Mouse (Mus musculus) heart, embryonic 14.5 days (tissue): ENCODE data around the gene Mpp6. TPM values are rescaled to one million over a fixed set of nuclear protein-coding genes. Genes with fewer than 3 reads are reported as not detected.

Experiments used
- ATAC-seq: fragments of 200-750 bp; cut with Nextera tagmentation; 2 replicates; pipeline ENCODE4 v1.8.0; 2017; ENCODE audit warnings: low read depth, moderate TSS enrichment; ENCODE audit not compliant: insufficient number of reproducible peaks, insufficient read depth, low FRiP score
- H3K27ac ChIP-seq, 2 experiments: fragments of 200-500 bp in 1 of 2; fragments of 300-500 bp in 1 of 2; sonication (generic) in 1 of 2; replicated peaks in 1 of 2; 2 replicates each; pipeline ENCODE4 v1.5.1; 2012 to 2014; ENCODE audit warnings: low read depth in 2 of 2, low read length in 2 of 2, control low read depth in 1 of 2, mild to moderate bottlenecking in 1 of 2, mixed read lengths in 1 of 2; ENCODE audit not compliant: control insufficient read depth in 1 of 2, insufficient read depth in 1 of 2
- H3K27me3 ChIP-seq: fragments of 300-500 bp; sonication (generic); 2 replicates; pipeline ENCODE4 v1.6.1; 2014; ENCODE audit warnings: mild to moderate bottlenecking, low read length, control low read depth; ENCODE audit not compliant: control insufficient read depth, insufficient read depth
- H3K36me3 ChIP-seq: fragments of 300-500 bp; sonication (generic); 2 replicates; pipeline ENCODE4 v1.6.1; 2014; ENCODE audit warnings: mild to moderate bottlenecking, control low read depth, low read length, mixed read lengths; ENCODE audit not compliant: control insufficient read depth, insufficient read depth
- H3K4me1 ChIP-seq, 2 experiments: fragments of 200-500 bp in 1 of 2; fragments of 300-500 bp in 1 of 2; sonication (generic) in 1 of 2; 2 replicates each; pipeline ENCODE4 v1.6.1; 2012 to 2014; ENCODE audit warnings: low read length in 2 of 2, control low read depth in 1 of 2, mixed read lengths in 1 of 2; ENCODE audit not compliant: control insufficient read depth in 2 of 2, insufficient read depth in 2 of 2
- H3K4me2 ChIP-seq: fragments of 300-500 bp; sonication (generic); 2 replicates; pipeline ENCODE4 v1.6.1; 2014; ENCODE audit warnings: mild to moderate bottlenecking, low read length
- H3K4me3 ChIP-seq, 2 experiments: fragments of 200-500 bp in 1 of 2; fragments of 300-500 bp in 1 of 2; sonication (generic) in 1 of 2; 2 replicates each; pipeline ENCODE4 v1.5.1; 2012 to 2014; ENCODE audit warnings: low read length in 2 of 2, mild to moderate bottlenecking in 2 of 2, control low read depth in 1 of 2, low read depth in 1 of 2, moderate library complexity in 1 of 2; ENCODE audit not compliant: control insufficient read depth in 1 of 2, insufficient read depth in 1 of 2
- H3K9ac ChIP-seq: fragments of 300-500 bp; sonication (generic); 2 replicates; pipeline ENCODE4 v1.6.1; 2014; ENCODE audit warnings: mild to moderate bottlenecking, low read length
- H3K9me3 ChIP-seq: fragments of 300-500 bp; sonication (generic); 2 replicates; pipeline ENCODE4 v1.6.1; 2016; ENCODE audit warnings: low read length, control low read depth; ENCODE audit not compliant: control insufficient read depth
- WGBS: fragments of 180-500 bp; shearing (Covaris S2); extraction: QIAGEN DNeasy Blood & Tissue Kit; methylation state at CpG from one replicate; pipeline ENCODE4 v1.1.7; 2014; 5-methylcytosine and 5-hydroxymethylcytosine counted together
- polyA plus RNA-seq: library from polyadenylated mRNA; unstranded; fragments of >200 nt; fragmentation: Nextera tagmentation; extraction: Ambion mirVana; gene quantifications from 2 replicates; pipeline ENCODE4 v1.2.1, GENCODE M21; 2014

Mpp6 gene
- 70.0 and 77.8 TPM in 2 replicates for polyA plus RNA-seq

- Histone ChIP-seq H3K4me2 (peak within 1 kb of the TSS; percentile 91), H3K9ac (peak within 1 kb of the TSS; percentile 87), H3K27ac (peak within 1 kb of the TSS; percentile 58 to 84), H3K9me3 (no peaks in the 10 kb centered on the region), H3K4me1 (peaks cover 3 to 9% of the 10 kb centered on the region in 2 experiments), H3K27me3 (no peaks in the 10 kb centered on the region), H3K36me3 (no peaks in the 10 kb centered on the region), H3K4me3 (peak within 1 kb of the TSS; percentile 74 to 77)
- under 1% methylated on average over 65 of the region's 74 CpGs for WGBS
- ATAC-seq = peak; percentile 93
These were observed at the start of gene Mpp6 for GRCm38 (mm10) chr6:50109757-50110378. Mpp6 (plus strand) TSS chr6:50110241.

GRCm38 (mm10) chr6:50066172-50066571, 43.9 kb upstream of the Mpp6 start:
- 75% methylated on average over 6 of the region's 6 CpGs for WGBS
- ATAC-seq = no peak

GRCm38 (mm10) chr6:50068490-50068889, 41.6 kb upstream of the Mpp6 start:
- no peaks in the 10 kb centered on the region for H3K27me3 ChIP-seq
- no peak for ATAC-seq
- H3K9me3 ChIP-seq = no peaks in the 10 kb centered on the region
- H3K36me3 ChIP-seq = no peaks in the 10 kb centered on the region
- no peak overlapping the region for H3K4me3 ChIP-seq
- no peak overlapping the region for H3K27ac ChIP-seq
- no peak overlapping the region for H3K9ac ChIP-seq
- H3K4me1 ChIP-seq = no peaks in the 10 kb centered on the region
- no peak overlapping the region for H3K4me2 ChIP-seq

More at GRCm38 (mm10) chr6:50066172-50066571, 43.9 kb upstream of the Mpp6 start:
- no peak overlapping the region for H3K27ac ChIP-seq
- H3K9ac ChIP-seq = no peak overlapping the region
- H3K9me3 ChIP-seq = no peaks in the 10 kb centered on the region
- H3K4me1 ChIP-seq = no peaks in the 10 kb centered on the region
- H3K27me3 ChIP-seq = no peaks in the 10 kb centered on the region
- H3K4me2 ChIP-seq = no peak overlapping the region
- no peak overlapping the region for H3K4me3 ChIP-seq
- no peaks in the 10 kb centered on the region for H3K36me3 ChIP-seq

- H3K27ac ChIP-seq = no peak overlapping the region
- 76% methylated on average over 3 of the region's 3 CpGs for WGBS
- H3K27me3 ChIP-seq = no peaks in the 10 kb centered on the region
- no peaks in the 10 kb centered on the region for H3K36me3 ChIP-seq
- no peak overlapping the region for H3K9ac ChIP-seq
- no peaks in the 10 kb centered on the region for H3K4me1 ChIP-seq
- no peak overlapping the region for H3K4me3 ChIP-seq
- no peak overlapping the region for H3K4me2 ChIP-seq
- no peak for ATAC-seq
- H3K9me3 ChIP-seq = no peaks in the 10 kb centered on the region
These were observed 34.8 kb upstream of the Mpp6 start for GRCm38 (mm10) chr6:50075248-50075647.

- WGBS = 79% methylated on average over 2 of the region's 2 CpGs
- H3K27me3 ChIP-seq = no peaks in the 10 kb centered on the region
- no peaks in the 10 kb centered on the region for H3K9me3 ChIP-seq
- H3K9ac ChIP-seq = no peak overlapping the region
- no peak overlapping the region for H3K27ac ChIP-seq
- no peak overlapping the region for H3K4me3 ChIP-seq
- H3K4me1 ChIP-seq = no peaks in the 10 kb centered on the region
- ATAC-seq = no peak
- H3K36me3 ChIP-seq = no peaks in the 10 kb centered on the region
- no peak overlapping the region for H3K4me2 ChIP-seq
These were observed 33.6 kb upstream of the Mpp6 start for GRCm38 (mm10) chr6:50076473-50076872.

- 67% methylated on average over 7 of the region's 7 CpGs for WGBS
- no peaks in the 10 kb centered on the region for H3K9me3 ChIP-seq
- no peak overlapping the region for H3K9ac ChIP-seq
- H3K36me3 ChIP-seq = no peaks in the 10 kb centered on the region
- no peaks in the 10 kb centered on the region for H3K4me1 ChIP-seq
- H3K27me3 ChIP-seq = no peaks in the 10 kb centered on the region
- no peak overlapping the region for H3K27ac ChIP-seq
- ATAC-seq = no peak
- H3K4me2 ChIP-seq = no peak overlapping the region
- H3K4me3 ChIP-seq = no peak overlapping the region
These were observed 29.6 kb upstream of the Mpp6 start for GRCm38 (mm10) chr6:50080431-50080830.

- H3K36me3 ChIP-seq = no peaks in the 10 kb centered on the region
- H3K9me3 ChIP-seq = no peaks in the 10 kb centered on the region
- no peak overlapping the region for H3K9ac ChIP-seq
- H3K4me3 ChIP-seq = no peak overlapping the region
- WGBS = 71% methylated on average over 4 of the region's 4 CpGs
- peaks cover 0 to under 1% of the 10 kb centered on the region in 2 experiments; a peak in 1 of 4 replicates for H3K4me1 ChIP-seq
- H3K27ac ChIP-seq = no peak overlapping the region
- no peak overlapping the region for H3K4me2 ChIP-seq
- no peak for ATAC-seq
- no peaks in the 10 kb centered on the region for H3K27me3 ChIP-seq
These were observed 24.8 kb upstream of the Mpp6 start for GRCm38 (mm10) chr6:50085206-50085605.

- Histone ChIP-seq H3K9me3 (0 out of 2 replicates have a peak, but pooled peaks cover 2% of the 10 kb centered on the region), H3K4me2 (no peak overlapping the region), H3K36me3 (no peaks in the 10 kb centered on the region), H3K4me3 (no peak overlapping the region), H3K4me1 (peaks cover 0 to 6% of the 10 kb centered on the region in 2 experiments; a peak in 1 of 4 replicates), H3K9ac (no peak overlapping the region), H3K27ac (no peak overlapping the region), H3K27me3 (no peaks in the 10 kb centered on the region)
- WGBS = 74% methylated on average over 5 of the region's 5 CpGs
- ATAC-seq = no peak
These were observed 20.7 kb upstream of the Mpp6 start for GRCm38 (mm10) chr6:50089333-50089732.
